Mouse (Mus musculus) C2C12 (cell line): ENCODE measurements around the gene Fut4. TPM values are rescaled to one million over a fixed set of nuclear protein-coding genes. Genes with fewer than 3 reads are reported as not detected.

Source experiments
- H3K27me3 ChIP-seq: one replicate; pipeline ENCODE4 v1.6.1; 2011; ENCODE audit not compliant: control insufficient read depth, insufficient read depth, insufficient read length
- H3K36me3 ChIP-seq: one replicate; pipeline ENCODE4 v1.6.1; 2011; ENCODE audit not compliant: control insufficient read depth, insufficient read depth
- H3K4me3 ChIP-seq: one replicate; pipeline ENCODE4 v1.5.1; 2011; ENCODE audit warnings: mild to moderate bottlenecking, control low read depth; ENCODE audit not compliant: poor library complexity, insufficient read depth, severe bottlenecking
- H3K79me2 ChIP-seq: one replicate; pipeline ENCODE4 v1.6.1; 2011; ENCODE audit not compliant: control insufficient read depth, insufficient read depth
- H3K79me3 ChIP-seq: one replicate; pipeline ENCODE4 v1.6.1; 2011; ENCODE audit warnings: low read depth, control low read depth
- H3ac ChIP-seq: one replicate; pipeline ENCODE3; 2011; ENCODE audit warnings: low read depth; ENCODE audit not compliant: control insufficient read depth, insufficient read length
- CEBPB ChIP-seq: IDR thresholded peaks from one replicate; pipeline ENCODE4 v1.6.1; 2011; ENCODE audit warnings: low read depth, mild to moderate bottlenecking, control low read depth, moderate library complexity
- CTCF ChIP-seq: IDR thresholded peaks from one replicate; pipeline ENCODE4 v1.5.1; 2011; ENCODE audit not compliant: control insufficient read depth, insufficient read depth, insufficient read length
- FOSL1 ChIP-seq: IDR thresholded peaks from one replicate; pipeline ENCODE4 v1.8.0; 2011; ENCODE audit warnings: mild to moderate bottlenecking, low read length; ENCODE audit not compliant: poor library complexity, insufficient read depth, severe bottlenecking
- MAX ChIP-seq: IDR thresholded peaks from one replicate; pipeline ENCODE4 v1.6.1; 2011; ENCODE audit warnings: mild to moderate bottlenecking, control low read depth
- MYOD1 ChIP-seq: IDR thresholded peaks from one replicate; pipeline ENCODE4 v1.6.1; 2011; ENCODE audit warnings: low read depth; ENCODE audit not compliant: control insufficient read depth, insufficient read length
- MYOG ChIP-seq: IDR thresholded peaks from one replicate; pipeline ENCODE4 v1.6.1; 2011; ENCODE audit not compliant: control insufficient read depth, insufficient read length; ENCODE audit errors: extremely low read depth
- USF1 ChIP-seq: IDR thresholded peaks from one replicate; pipeline ENCODE4 v1.6.1; 2011; ENCODE audit warnings: low read depth, mild to moderate bottlenecking, control low read depth, moderate library complexity
- polyA plus RNA-seq: library from polyadenylated mRNA; unstranded; fragments of >200 nt; fragmentation: generic; extraction: Trizol; gene quantifications from one replicate; pipeline ENCODE4 v1.2.1, GENCODE M21; 2012; ENCODE audit warnings: missing spikeins

The Fut4 gene
- polyA plus RNA-seq, 1 experiment, result 0.49 TPM

- H3K36me3 ChIP-seq, result no peaks in the 10 kb centered on the region
- H3K27me3 ChIP-seq, result no peaks in the 10 kb centered on the region
- TF ChIP-seq MAX (no peak), MYOD1 (no peak), MYOG (no peak), FOSL1 (no peak), CEBPB (no peak)
- H3K4me3 ChIP-seq, result no peak overlapping the region
- H3K79me3 ChIP-seq, result no peaks in the 10 kb centered on the region
- no peaks in the 10 kb centered on the region for H3K79me2 ChIP-seq
- no peak overlapping the region for H3ac ChIP-seq
Measured at GRCm38 (mm10) chr9:14721610-14722009, 30.6 kb downstream of the Fut4 start.

- Histone ChIP-seq H3ac (no peak overlapping the region), H3K4me3 (no peak overlapping the region), H3K79me3 (no peaks in the 10 kb centered on the region), H3K36me3 (no peaks in the 10 kb centered on the region), H3K79me2 (no peaks in the 10 kb centered on the region), H3K27me3 (no peaks in the 10 kb centered on the region)
- TF ChIP-seq MYOD1 (no peak), MAX (no peak), CTCF (no peak), MYOG (no peak), USF1 (no peak), FOSL1 (no peak), CEBPB (no peak)
Measured at GRCm38 (mm10) chr9:14720384-14720783, 31.8 kb downstream of the Fut4 start.

- H3ac ChIP-seq, result no peak overlapping the region
- H3K27me3 ChIP-seq, result no peaks in the 10 kb centered on the region
- no peak for TF ChIP-seq CTCF
- TF ChIP-seq MAX, result no peak
- no peak for TF ChIP-seq MYOD1
- TF ChIP-seq MYOG, result no peak
- no peak for TF ChIP-seq FOSL1
- no peak for TF ChIP-seq CEBPB
- no peak for TF ChIP-seq USF1
- no peaks in the 10 kb centered on the region for H3K79me2 ChIP-seq
- no peaks in the 10 kb centered on the region for H3K36me3 ChIP-seq
- H3K4me3 ChIP-seq, result no peak overlapping the region
- no peaks in the 10 kb centered on the region for H3K79me3 ChIP-seq
Measured at GRCm38 (mm10) chr9:14718332-14718691, 33.9 kb downstream of the Fut4 start.

- no peaks in the 10 kb centered on the region for H3K27me3 ChIP-seq
- no peaks in the 10 kb centered on the region for H3K79me3 ChIP-seq
- TF ChIP-seq FOSL1 (no peak), MYOG (no peak), MAX (no peak), MYOD1 (no peak), USF1 (no peak), CTCF (no peak), CEBPB (no peak)
- no peak overlapping the region for H3ac ChIP-seq
- no peaks in the 10 kb centered on the region for H3K79me2 ChIP-seq
- H3K4me3 ChIP-seq, result no peak overlapping the region
- no peaks in the 10 kb centered on the region for H3K36me3 ChIP-seq
Measured at GRCm38 (mm10) chr9:14717689-14718331, 34.4 kb downstream of the Fut4 start.

GRCm38 (mm10) chr9:14715258-14715657 is 36.9 kb downstream of the Fut4 start:
- TF ChIP-seq CEBPB, result no peak
- TF ChIP-seq USF1, result no peak
- no peak for TF ChIP-seq FOSL1
- TF ChIP-seq CTCF, result no peak
- TF ChIP-seq MYOD1, result no peak
- no peak for TF ChIP-seq MAX
- TF ChIP-seq MYOG, result no peak
- H3K27me3 ChIP-seq, result no peaks in the 10 kb centered on the region

GRCm38 (mm10) chr9:14710910-14711309 is 41.3 kb downstream of the Fut4 start:
- H3ac ChIP-seq, result no peak overlapping the region
- TF ChIP-seq CTCF, result no peak
- no peak for TF ChIP-seq CEBPB
- no peak for TF ChIP-seq MAX
- TF ChIP-seq FOSL1, result no peak
- no peak for TF ChIP-seq USF1
- no peak for TF ChIP-seq MYOD1
- no peak for TF ChIP-seq MYOG
- H3K79me3 ChIP-seq, result no peaks in the 10 kb centered on the region
- H3K27me3 ChIP-seq, result no peaks in the 10 kb centered on the region
- no peaks in the 10 kb centered on the region for H3K79me2 ChIP-seq
- H3K4me3 ChIP-seq, result no peak overlapping the region
- H3K36me3 ChIP-seq, result no peaks in the 10 kb centered on the region

More at GRCm38 (mm10) chr9:14715258-14715657, 36.9 kb downstream of the Fut4 start:
- Histone ChIP-seq H3ac (no peak overlapping the region), H3K4me3 (no peak overlapping the region), H3K79me3 (no peaks in the 10 kb centered on the region), H3K79me2 (no peaks in the 10 kb centered on the region), H3K36me3 (no peaks in the 10 kb centered on the region)
